Mouse (Mus musculus): ENCODE measurements around the gene Ror1. TPM values are rescaled to one million over a fixed set of nuclear protein-coding genes. Genes with fewer than 3 reads are reported as not detected.

Gene Ror1
- total RNA-seq, 2 experiments from 2014 or later = 1.7 to 2.0 TPM

- DNase-seq (ENCODE audit: low spot score in 2 of 2) = no peak
These were observed 281.6 kb downstream of the Ror1 start for GRCm38 (mm10) chr4:100377231-100377630.

- no peak for DNase-seq (ENCODE audit: low spot score in 2 of 2)
These were observed 282.4 kb downstream of the Ror1 start for GRCm38 (mm10) chr4:100377996-100378395.

- DNase-seq (ENCODE audit: low spot score in 2 of 2) = no peak
These were observed 286.2 kb downstream of the Ror1 start for GRCm38 (mm10) chr4:100381760-100382159.

- no peak for DNase-seq (ENCODE audit: low spot score in 2 of 2)
These were observed 290.8 kb downstream of the Ror1 start for GRCm38 (mm10) chr4:100386272-100386988.

GRCm38 (mm10) chr4:100390436-100390835 lies 294.8 kb downstream of the Ror1 start:
- no peak for DNase-seq (ENCODE audit: low spot score in 2 of 2)

GRCm38 (mm10) chr4:100391021-100391420 lies 295.4 kb downstream of the Ror1 start:
- DNase-seq (ENCODE audit: low spot score in 2 of 2) = no peak

GRCm38 (mm10) chr4:100393374-100394061 lies 297.9 kb downstream of the Ror1 start:
- DNase-seq (ENCODE audit: low spot score in 2 of 2) = no peak

GRCm38 (mm10) chr4:100395407-100395806 lies 299.8 kb downstream of the Ror1 start:
- no peak for DNase-seq (ENCODE audit: low spot score in 2 of 2)

- DNase-seq (ENCODE audit: low spot score in 2 of 2) = no peak
These were observed 302.5 kb downstream of the Ror1 start for GRCm38 (mm10) chr4:100398079-100398478.

- no peak for DNase-seq (ENCODE audit: low spot score in 2 of 2)
These were observed 305.5 kb downstream of the Ror1 start for GRCm38 (mm10) chr4:100401078-100401477.

- no peak for DNase-seq (ENCODE audit: low spot score in 2 of 2)
These were observed 306.2 kb downstream of the Ror1 start for GRCm38 (mm10) chr4:100401581-100402470.

- DNase-seq (ENCODE audit: low spot score in 2 of 2) = peak; percentile 85 to 88
These were observed 311.8 kb downstream of the Ror1 start for GRCm38 (mm10) chr4:100407261-100407874.

- no peak for DNase-seq (ENCODE audit: low spot score in 2 of 2)
These were observed 313.9 kb downstream of the Ror1 start for GRCm38 (mm10) chr4:100409521-100409920.

GRCm38 (mm10) chr4:100411841-100412539 lies 316.4 kb downstream of the Ror1 start:
- no peak for DNase-seq (ENCODE audit: low spot score in 2 of 2)

- DNase-seq (ENCODE audit: low spot score in 2 of 2) = no peak
These were observed 327.2 kb downstream of the Ror1 start for GRCm38 (mm10) chr4:100422756-100423155.

- peak in 1 of 2 experiments; percentile 29 for DNase-seq (ENCODE audit: low spot score in 2 of 2)
These were observed 330.5 kb downstream of the Ror1 start for GRCm38 (mm10) chr4:100426101-100426500.

- no peak for DNase-seq (ENCODE audit: low spot score in 2 of 2)
These were observed 333.8 kb downstream of the Ror1 start for GRCm38 (mm10) chr4:100429371-100429900.

- no peak for DNase-seq (ENCODE audit: low spot score in 2 of 2)
These were observed 339.9 kb downstream of the Ror1 start for GRCm38 (mm10) chr4:100435281-100436168.

GRCm38 (mm10) chr4:100436169-100436547 lies 340.6 kb downstream of the Ror1 start:
- DNase-seq (ENCODE audit: low spot score in 2 of 2) = no peak

All from layer of hippocampus, postnatal 10 days (tissue).